Mouse (Mus musculus) intestine, embryonic 14.5 days (tissue): ENCODE measurements around the gene Col4a3bp. TPM values are rescaled to one million over a fixed set of nuclear protein-coding genes. Genes with fewer than 3 reads are reported as not detected.

ENCODE experiments used
- ATAC-seq: fragments of 200-750 bp; cut with Nextera tagmentation; replicated peaks from 2 replicates; pipeline ENCODE4 v1.8.0; 2017; ENCODE audit warnings: low read depth, moderate number of reproducible peaks, moderate TSS enrichment, moderate library complexity; ENCODE audit not compliant: low FRiP score, low TSS enrichment
- DNase-seq: peaks from one replicate; pipeline ENCODE4 v3.0.0-alpha.2; 2018; ENCODE audit warnings: low spot score
- H3K27ac ChIP-seq: fragments of 300-500 bp; sonication (generic); 2 replicates; pipeline ENCODE4 v1.5.1; 2014; ENCODE audit warnings: low read depth, mild to moderate bottlenecking, control low read depth
- H3K27me3 ChIP-seq: fragments of 300-500 bp; sonication (generic); replicated peaks from 2 replicates; pipeline ENCODE4 v1.6.1; 2014; ENCODE audit warnings: low read length, control low read depth; ENCODE audit not compliant: control insufficient read depth, insufficient read depth
- H3K36me3 ChIP-seq: fragments of 300-500 bp; sonication (generic); 2 replicates; pipeline ENCODE4 v1.6.1; 2014; ENCODE audit warnings: low read length, control low read depth; ENCODE audit not compliant: control insufficient read depth, insufficient read depth
- H3K4me1 ChIP-seq: fragments of 300-500 bp; sonication (generic); replicated peaks from 2 replicates; pipeline ENCODE4 v1.6.1; 2014; ENCODE audit warnings: low read length, control low read depth, mixed read lengths; ENCODE audit not compliant: control insufficient read depth, insufficient read depth
- H3K4me2 ChIP-seq: fragments of 300-500 bp; sonication (generic); 2 replicates; pipeline ENCODE4 v1.6.1; 2014; ENCODE audit warnings: low read length
- H3K4me3 ChIP-seq: fragments of 300-500 bp; sonication (generic); 2 replicates; pipeline ENCODE4 v1.5.1; 2014; ENCODE audit warnings: low read depth, low read length, control low read depth, mixed read lengths
- H3K9ac ChIP-seq: fragments of 300-500 bp; sonication (generic); 2 replicates; pipeline ENCODE4 v1.6.1; 2014; ENCODE audit warnings: mild to moderate bottlenecking, low read length
- H3K9me3 ChIP-seq: fragments of 300-500 bp; sonication (generic); 2 replicates; pipeline ENCODE4 v1.6.1; 2016; ENCODE audit warnings: low read length, control low read depth; ENCODE audit not compliant: control insufficient read depth
- WGBS: fragments of 180-500 bp; shearing (Covaris S2); extraction: QIAGEN DNeasy Blood & Tissue Kit; methylation state at CpG from one replicate; pipeline ENCODE4 v1.1.7; 2014; 5-methylcytosine and 5-hydroxymethylcytosine counted together
- polyA plus RNA-seq: library from polyadenylated mRNA; unstranded; fragments of >200 nt; fragmentation: Nextera tagmentation; extraction: Ambion mirVana; gene quantifications from 2 replicates; pipeline ENCODE4 v1.2.1, GENCODE M21; 2014

Col4a3bp gene
- 12.6 and 12.7 TPM in 2 replicates for polyA plus RNA-seq

DNA sequence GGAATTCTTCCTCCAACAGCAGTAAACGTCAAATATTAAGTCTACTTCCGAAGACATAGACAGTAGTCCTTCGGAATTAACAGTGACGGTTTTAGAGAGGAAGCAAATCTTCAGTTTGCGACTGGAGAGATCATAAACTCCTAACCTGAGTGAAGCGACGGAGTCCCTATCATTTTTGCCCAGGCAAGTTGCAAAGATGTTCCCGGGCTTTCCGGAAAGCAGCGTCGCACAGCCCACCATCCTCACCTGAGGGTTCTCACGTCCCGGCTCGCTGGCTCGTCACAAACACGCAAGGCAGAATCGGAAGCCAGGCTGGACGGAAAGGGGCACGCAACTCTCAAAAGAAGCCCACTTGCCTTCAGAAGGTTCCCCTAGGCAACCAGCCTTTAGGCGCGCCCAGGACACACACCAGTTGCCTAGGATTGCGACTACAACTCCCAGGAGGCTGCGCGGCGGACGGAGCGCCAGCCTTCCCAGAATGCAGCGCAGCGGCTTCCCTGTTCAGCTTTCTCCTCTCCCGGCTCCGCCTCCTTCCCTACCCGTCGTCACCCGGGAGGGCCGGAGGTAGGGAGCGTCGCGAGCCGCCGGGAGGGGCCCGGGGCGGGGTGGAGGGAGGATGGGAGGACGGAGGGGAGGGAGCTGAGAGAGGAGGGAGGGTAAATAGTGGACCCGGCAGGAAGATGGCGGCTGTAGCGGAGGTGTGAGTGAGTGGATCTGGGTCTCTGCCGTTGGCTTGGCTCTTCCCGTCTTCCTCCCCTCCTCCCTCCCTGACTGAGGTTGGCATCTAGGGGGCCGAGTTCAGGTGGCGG, at the start of gene Col4a3bp, which contains the start of gene Polk:
Gene Col4a3bp (plus strand): TSS at position 538 of the 809 bp plus-strand sequence.
Gene Polk (minus strand): TSS at position 499 of the 809 bp plus-strand sequence.
- H3K4me2 ChIP-seq: peak within 1 kb of the TSS; percentile 80
- peak within 1 kb of the TSS; percentile 90 for H3K9ac ChIP-seq
- no peaks in the 10 kb centered on the region for H3K36me3 ChIP-seq

DNA sequence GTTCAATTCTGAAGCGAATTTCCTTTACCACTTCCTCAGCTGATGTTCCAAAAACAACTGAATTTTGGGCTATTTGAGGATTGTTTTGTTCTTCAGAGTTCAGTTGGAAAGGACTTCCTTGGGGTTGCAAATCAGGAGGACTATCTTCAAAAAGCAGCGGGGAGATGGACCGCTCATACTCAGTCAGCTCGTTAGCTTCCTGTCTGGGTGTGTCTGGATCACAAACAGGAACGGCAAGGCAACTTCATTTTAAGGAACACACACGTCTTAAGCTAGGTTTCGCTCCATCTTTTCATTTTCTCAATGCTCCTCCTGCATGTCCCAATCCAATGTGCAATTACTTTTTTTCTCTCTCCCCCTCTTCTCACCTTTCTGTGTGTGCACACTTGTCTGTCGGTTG, 45.8 kb upstream of the Col4a3bp start:
- 88% methylated on average over 8 of the region's 8 CpGs for WGBS
- Histone ChIP-seq H3K4me2 (no peak overlapping the region), H3K9ac (no peak overlapping the region), H3K27ac (no peak overlapping the region), H3K36me3 (peaks cover 21% of the 10 kb centered on the region; the same call in 1 of the 2 replicates), H3K4me1 (no peaks in the 10 kb centered on the region), H3K9me3 (no peaks in the 10 kb centered on the region), H3K27me3 (no peaks in the 10 kb centered on the region), H3K4me3 (no peak overlapping the region)
- no peak for DNase-seq
- no peak for ATAC-seq

More for the DNA sequence above, at the start of gene Col4a3bp, which contains the start of gene Polk:
- Histone ChIP-seq H3K9me3 (no peaks in the 10 kb centered on the region), H3K27ac (peak within 1 kb of the TSS; percentile 78), H3K4me1 (peaks cover 3% of the 10 kb centered on the region; the same call in 1 of the 2 replicates), H3K27me3 (no peaks in the 10 kb centered on the region), H3K4me3 (peak within 1 kb of the TSS; percentile 98)
- ATAC-seq: peak; percentile 98
- DNase-seq: peak; percentile 95
- under 1% methylated on average over 43 of the region's 50 CpGs for WGBS

DNA sequence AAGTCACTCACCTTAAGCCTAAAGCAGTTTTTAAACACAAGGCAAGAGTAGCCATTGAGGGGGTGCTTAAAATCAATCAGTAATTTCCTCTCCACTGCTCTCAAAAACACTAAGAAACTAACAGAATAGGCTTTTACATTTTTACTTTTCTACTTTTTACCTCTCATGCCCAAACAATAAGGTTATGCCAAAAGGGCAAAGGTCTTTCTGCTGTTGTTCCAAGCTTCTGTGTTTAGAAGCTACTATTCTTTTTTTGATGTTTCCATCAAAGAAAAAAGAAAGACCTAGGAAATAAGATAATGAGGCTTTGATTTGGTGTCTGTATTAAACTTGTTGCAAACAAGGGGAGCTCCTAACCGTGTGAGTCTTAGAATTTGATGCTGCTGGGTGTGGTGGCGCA, 42.5 kb upstream of the Col4a3bp start:
- ATAC-seq: no peak
- H3K9ac ChIP-seq: no peak overlapping the region
- peaks cover 21% of the 10 kb centered on the region; the same call in 1 of the 2 replicates for H3K36me3 ChIP-seq
- no peaks in the 10 kb centered on the region for H3K27me3 ChIP-seq
- no peak overlapping the region for H3K27ac ChIP-seq
- H3K4me1 ChIP-seq: no peaks in the 10 kb centered on the region
- 88% methylated on average over 2 of the region's 2 CpGs for WGBS
- no peaks in the 10 kb centered on the region for H3K9me3 ChIP-seq
- DNase-seq: no peak
- no peak overlapping the region for H3K4me3 ChIP-seq
- H3K4me2 ChIP-seq: no peak overlapping the region

DNA sequence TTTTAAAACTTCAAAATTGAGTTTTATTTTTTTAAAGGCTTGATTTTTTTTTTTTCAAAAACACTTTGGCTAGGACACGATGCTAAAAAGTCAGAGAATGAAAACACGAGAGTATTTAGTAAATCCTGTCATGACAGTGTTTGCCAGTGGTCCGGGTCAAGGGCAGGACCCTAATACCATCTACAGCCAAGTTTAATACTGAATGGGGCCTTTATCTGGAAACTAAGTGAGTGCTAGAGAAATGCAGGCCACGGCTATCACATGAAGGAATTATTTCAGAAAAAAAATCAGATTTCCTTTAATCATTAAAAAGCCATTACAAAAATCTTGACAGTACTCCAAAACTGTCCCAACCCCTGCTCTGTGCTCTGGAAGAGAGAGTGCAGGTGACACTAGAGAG, 36.8 kb upstream of the Col4a3bp start:
- DNase-seq (no peak), ATAC-seq (no peak)
- 83% methylated on average over 4 of the region's 4 CpGs for WGBS
- peaks cover 7% of the 10 kb centered on the region; the same call in 1 of the 2 replicates for H3K36me3 ChIP-seq
- H3K9me3 ChIP-seq: no peaks in the 10 kb centered on the region
- no peak overlapping the region for H3K9ac ChIP-seq
- H3K4me2 ChIP-seq: no peak overlapping the region
- no peak overlapping the region for H3K27ac ChIP-seq
- H3K4me3 ChIP-seq: no peak overlapping the region
- H3K4me1 ChIP-seq: no peaks in the 10 kb centered on the region
- no peaks in the 10 kb centered on the region for H3K27me3 ChIP-seq

DNA sequence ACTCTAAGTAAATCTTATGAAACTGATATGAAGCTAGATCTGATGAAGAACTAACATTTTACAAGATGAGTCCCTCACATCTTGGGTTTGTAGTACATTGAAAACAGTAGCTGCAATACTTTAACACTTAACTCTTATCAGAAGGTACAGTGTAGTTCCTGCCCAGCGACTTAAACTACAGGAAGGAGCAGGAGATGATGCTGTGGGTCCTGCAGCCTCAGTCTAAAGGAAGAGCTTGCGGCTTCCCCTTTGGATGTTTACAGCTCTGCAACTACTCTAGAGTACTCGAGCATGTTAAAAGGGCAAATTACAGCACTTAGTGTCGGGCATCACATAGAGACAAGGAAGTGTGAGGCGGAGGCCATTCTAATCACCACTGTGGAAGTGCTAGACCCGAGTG, 36.1 kb upstream of the Col4a3bp start:
- 72% methylated on average over 6 of the region's 6 CpGs for WGBS

DNA sequence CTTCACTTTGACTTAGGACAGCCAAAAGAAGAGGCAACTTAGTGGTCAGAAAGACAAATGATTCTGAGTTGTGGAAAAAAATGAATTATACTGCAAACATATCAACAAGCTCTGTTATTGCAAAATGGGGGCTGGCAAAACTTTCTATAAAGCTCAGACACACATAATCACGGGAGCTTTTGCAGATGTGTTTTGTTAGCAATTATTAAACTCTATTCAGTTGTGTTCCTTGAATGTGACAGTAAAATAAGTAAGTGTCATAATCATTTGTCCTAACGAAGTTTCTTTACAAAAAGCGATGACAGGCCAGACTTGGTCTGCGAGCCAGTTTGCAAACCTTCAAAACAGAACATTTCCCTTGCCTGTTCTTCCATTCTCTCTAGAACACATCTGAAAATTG, 34.9 kb upstream of the Col4a3bp start:
- no peak for ATAC-seq
- no peaks in the 10 kb centered on the region for H3K27me3 ChIP-seq
- no peak overlapping the region for H3K27ac ChIP-seq
- no peak overlapping the region for H3K9ac ChIP-seq
- H3K36me3 ChIP-seq: 0 out of 2 replicates have a peak, but pooled peaks cover 3% of the 10 kb centered on the region
- peaks cover 6% of the 10 kb centered on the region; the same call in 1 of the 2 replicates for H3K4me1 ChIP-seq
- no peak for DNase-seq
- no peaks in the 10 kb centered on the region for H3K9me3 ChIP-seq
- 85% methylated on average over 4 of the region's 4 CpGs for WGBS
- no peak overlapping the region for H3K4me2 ChIP-seq
- no peak overlapping the region for H3K4me3 ChIP-seq

More for the DNA sequence above, 36.1 kb upstream of the Col4a3bp start:
- Histone ChIP-seq H3K27me3 (no peaks in the 10 kb centered on the region), H3K4me3 (no peak overlapping the region), H3K4me1 (no peaks in the 10 kb centered on the region), H3K27ac (no peak overlapping the region), H3K9me3 (no peaks in the 10 kb centered on the region), H3K4me2 (no peak overlapping the region), H3K9ac (no peak overlapping the region), H3K36me3 (0 out of 2 replicates have a peak, but pooled peaks cover 3% of the 10 kb centered on the region)
- ATAC-seq (no peak), DNase-seq (no peak)

DNA sequence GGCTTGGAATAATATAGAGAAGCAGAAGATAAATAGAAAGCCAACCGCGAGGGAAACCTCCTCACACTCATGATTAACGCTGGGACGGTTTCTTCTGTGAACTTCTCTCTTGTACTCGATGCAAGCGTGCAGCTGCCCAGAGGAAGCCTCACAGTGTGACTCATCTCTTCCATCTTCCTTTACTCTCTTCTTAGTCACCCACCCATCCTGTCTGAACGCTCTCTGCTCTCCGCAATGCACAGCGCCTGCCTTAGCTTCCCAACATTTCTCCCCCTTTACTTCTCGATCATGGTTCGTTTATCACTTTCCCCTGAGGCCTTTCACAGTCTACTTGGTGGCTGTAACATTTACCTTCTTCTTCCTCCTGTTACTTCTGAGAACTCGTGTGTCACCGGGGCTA, 31.8 kb upstream of the Col4a3bp start:
- 72% methylated on average over 13 of the region's 13 CpGs for WGBS
- H3K4me1 ChIP-seq: peaks cover 14% of the 10 kb centered on the region
- no peak overlapping the region for H3K4me3 ChIP-seq
- DNase-seq: no peak
- H3K9me3 ChIP-seq: no peaks in the 10 kb centered on the region
- H3K9ac ChIP-seq: no peak overlapping the region
- H3K27ac ChIP-seq: no peak overlapping the region
- no peak for ATAC-seq
- H3K36me3 ChIP-seq: no peaks in the 10 kb centered on the region
- H3K27me3 ChIP-seq: no peaks in the 10 kb centered on the region
- no peak overlapping the region for H3K4me2 ChIP-seq

DNA sequence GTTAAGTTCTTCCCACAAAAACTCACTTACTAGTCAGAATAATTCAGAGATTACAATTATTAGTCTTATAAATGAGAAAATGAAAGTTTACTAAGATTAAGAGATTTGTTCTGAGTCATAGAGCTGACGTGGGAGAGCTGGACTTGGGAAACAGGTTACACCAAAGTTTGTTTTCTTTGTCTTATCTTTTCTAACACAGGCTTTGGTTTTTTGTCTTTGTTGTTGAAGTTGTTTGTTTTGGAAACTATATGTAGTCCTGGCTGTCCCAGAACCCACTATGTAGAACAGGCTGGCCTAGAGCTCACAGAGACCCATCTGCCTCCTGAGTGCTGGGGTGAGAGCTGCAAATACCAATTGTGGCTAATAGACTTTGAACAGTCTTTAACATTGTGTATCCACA, 31.2 kb upstream of the Col4a3bp start:
- Histone ChIP-seq H3K4me1 (peaks cover 14% of the 10 kb centered on the region), H3K9ac (no peak overlapping the region), H3K27ac (0 out of 2 replicates have a peak overlapping the region, but pooled peaks have one; percentile 25), H3K27me3 (no peaks in the 10 kb centered on the region), H3K36me3 (no peaks in the 10 kb centered on the region), H3K4me2 (no peak overlapping the region), H3K4me3 (no peak overlapping the region), H3K9me3 (no peaks in the 10 kb centered on the region)
- 78% methylated on average over 1 of the region's 1 CpGs for WGBS
- no peak for ATAC-seq
- DNase-seq: no peak
